Mouse (Mus musculus): ENCODE measurements around the gene Hhex.

Gene Hhex

DNA sequence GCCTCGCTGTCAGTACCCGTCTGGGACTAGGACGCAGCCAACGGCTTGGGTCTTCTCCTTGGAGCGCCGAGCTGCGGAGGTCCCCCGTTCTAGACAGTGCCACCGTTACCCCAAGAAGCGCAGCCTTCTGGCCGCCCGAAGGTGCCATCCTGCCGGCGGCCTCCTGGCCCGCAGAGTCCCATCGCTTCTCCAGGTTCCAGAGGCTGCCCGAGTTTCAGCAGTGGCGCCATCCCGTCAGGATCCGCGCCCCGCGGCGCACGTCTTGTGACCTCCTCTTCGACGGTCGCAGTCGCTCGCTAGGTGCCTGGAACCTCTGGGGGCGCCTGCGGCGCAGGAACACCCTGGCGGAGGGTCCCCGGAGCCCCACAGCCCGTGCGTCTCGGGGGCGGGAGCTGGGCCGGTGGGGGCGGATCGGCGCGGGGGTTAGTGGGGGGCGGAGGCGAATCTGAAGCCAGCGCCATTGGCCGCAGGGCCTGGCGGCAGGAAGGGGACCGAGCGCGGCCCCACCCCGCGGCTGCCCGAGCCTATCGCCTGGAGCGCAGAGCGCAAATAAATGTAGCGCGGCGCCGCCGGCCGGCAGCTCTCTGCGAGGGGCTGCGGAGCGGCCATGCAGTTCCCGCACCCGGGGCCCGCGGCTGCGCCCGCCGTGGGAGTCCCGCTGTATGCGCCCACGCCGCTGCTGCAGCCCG, at the start of gene Hhex:
Gene Hhex (plus strand): TSS at position 548 of the 689 bp plus-strand sequence.
- DNase-seq (ENCODE audit: low spot score): peak; percentile 56

- no peak for DNase-seq (ENCODE audit: low spot score)
Observed at GRCm38 (mm10) chr19:37386126-37386525, 48.5 kb upstream of the Hhex start.

GRCm38 (mm10) chr19:37391869-37392268, 42.7 kb upstream of the Hhex start:
- no peak for DNase-seq (ENCODE audit: low spot score)

DNA sequence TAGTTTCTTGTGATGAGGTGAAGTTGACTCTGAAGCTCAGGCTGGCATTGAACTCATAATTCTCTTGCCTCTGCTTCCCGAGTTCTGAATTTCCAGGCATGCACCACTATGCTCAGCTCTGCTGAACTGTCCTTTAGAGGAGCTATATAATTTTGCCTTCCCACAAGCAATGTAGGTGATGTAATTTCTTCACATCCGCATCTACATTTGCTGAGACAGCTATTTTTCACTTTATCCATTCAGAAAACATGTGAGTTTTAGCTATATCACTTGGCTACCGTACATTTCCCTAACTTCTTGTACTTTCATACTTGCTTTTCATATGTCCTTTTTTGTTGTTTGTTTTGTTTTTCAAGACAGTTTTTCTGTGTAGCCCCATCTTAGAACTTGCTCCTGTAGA, 38.3 kb upstream of the Hhex start:
- no peak for DNase-seq (ENCODE audit: low spot score)

DNA sequence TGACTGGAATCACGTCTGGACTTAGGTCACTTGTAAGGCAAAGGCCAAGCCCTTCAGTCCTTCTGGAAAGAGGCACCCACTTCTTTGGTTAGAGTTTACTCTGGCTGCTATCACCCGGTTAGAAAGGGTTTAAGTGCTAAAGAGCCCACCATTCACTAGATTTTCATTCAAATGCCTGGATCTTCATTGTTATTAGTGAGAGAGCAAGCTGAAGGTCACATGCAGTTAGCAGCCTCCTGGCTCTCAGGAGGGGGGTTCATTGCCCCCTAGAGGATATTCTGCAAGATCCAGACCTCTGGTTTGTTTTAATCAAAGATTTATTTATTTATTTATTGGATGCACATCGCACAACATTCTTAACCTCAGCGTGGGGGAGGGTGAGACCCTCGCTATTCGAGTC, 33.7 kb upstream of the Hhex start:
- DNase-seq (ENCODE audit: low spot score): no peak

DNA sequence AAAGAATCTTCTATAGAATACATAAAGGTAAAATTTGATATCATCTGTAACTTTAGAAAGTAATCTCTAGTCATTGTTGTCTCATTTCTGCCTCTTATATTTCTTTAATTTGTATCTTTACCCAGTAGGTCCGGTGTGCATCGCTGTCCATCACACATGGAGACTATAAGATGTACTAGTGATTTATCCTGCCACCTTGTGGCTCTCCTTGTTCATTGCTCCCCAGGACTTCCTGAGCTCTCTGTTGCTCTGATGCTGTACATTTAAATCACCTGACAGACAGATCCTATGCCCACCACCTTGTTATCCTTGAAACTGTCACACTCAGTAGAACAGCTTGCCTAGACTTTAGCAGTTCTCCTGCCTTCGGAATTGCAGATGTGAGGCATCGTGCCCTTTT, 16.3 kb upstream of the Hhex start:
- DNase-seq (ENCODE audit: low spot score): no peak

DNA sequence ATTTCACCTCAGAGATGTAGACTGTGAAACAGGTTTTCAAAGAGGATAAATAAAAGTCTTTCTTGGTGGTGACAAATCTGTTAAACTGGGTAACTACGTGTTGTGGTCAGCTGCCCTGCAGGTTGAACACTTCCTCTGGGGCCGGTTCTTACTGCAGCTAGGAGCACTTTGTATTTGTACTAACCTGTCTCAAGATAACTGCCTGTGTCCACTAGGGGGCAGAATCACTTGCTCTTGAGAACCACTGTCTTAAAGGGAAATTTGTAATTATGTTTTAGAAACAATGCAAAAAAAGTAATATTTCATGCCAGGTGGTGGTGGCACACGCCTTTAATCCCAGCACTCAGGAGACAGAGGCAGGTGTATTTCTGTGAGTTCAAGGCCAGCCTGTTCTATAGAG, 15.0 kb upstream of the Hhex start:
- DNase-seq (ENCODE audit: low spot score): no peak

DNA sequence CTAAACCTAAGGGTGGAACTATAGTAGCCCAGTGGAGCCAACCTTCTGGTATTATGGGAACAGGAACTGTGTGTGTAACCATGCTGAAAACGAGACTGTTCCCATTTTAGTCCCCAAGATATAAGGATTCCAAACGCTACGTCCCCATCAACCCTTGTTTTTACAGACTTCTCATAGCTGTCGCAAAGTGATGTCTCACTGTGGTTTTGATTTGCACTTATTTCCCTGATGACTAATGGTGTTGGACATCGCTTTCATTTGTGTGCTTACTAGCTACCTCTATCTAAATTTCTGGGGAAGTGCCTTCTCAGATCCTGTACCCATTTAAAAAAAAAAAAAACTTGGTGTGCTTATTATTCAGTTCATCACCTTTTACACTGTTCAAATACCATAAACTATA, 6.0 kb upstream of the Hhex start:
- DNase-seq (ENCODE audit: low spot score): no peak

- no peak for DNase-seq (ENCODE audit: low spot score)
Observed at GRCm38 (mm10) chr19:37431139-37431756, 3.4 kb upstream of the Hhex start.

GRCm38 (mm10) chr19:37432868-37433570, 1.6 kb upstream of the Hhex start:
- no peak for DNase-seq (ENCODE audit: low spot score)

DNA sequence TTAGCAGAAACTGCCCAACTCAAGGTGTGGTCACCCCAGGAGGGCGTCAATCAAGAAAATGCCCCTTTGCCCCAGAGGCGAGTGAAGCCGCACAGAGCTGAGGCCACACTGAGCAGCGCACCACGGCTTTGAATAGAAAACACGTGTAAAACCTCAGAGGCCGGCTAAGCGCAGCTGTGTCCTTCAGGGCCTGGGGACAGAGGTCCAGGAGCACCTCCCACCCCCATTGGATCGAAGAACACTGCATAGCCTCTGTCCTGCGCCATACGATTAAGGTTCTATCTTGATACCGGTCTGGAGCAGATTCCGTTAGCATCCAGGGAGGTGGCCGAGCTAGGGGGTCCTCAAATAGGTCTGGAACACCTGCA, 731 bp upstream of the Hhex start:
- no peak for DNase-seq (ENCODE audit: low spot score)

DNA sequence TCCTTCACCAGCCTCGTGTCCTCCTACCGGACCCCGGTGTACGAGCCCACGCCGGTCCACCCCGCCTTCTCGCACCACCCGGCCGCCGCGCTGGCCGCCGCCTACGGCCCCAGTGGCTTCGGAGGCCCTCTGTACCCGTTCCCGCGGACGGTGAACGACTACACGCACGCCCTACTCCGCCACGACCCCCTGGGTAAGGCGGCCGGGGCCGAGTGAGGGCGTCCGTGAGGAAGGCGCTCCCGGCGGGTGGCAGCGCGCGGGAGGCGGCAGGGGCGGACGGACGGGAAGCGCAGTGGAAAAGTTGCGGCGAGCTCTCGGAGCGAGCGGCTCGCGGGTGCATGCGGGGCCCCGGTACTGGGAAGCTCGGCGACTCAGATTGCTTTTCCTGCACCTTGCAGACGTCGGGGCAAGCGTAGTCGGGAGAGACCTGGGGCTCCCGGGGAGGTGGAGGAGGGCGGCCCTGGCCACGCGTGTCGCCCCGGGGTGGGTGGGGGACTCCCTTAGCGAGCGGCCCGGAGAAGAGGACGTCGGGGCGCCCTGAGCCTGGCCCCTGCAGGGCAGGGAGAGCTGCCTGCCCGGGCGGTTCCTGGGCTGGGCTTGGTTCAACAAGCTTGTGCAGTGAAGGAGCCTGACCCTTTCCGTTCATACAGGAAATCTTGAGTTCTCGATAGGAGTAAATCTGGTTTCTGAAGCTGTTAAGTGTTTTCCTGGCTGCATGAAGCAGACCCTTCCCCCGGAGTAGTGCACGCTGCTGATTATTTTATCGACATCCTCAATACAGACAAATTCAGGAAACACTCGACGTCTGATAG, 637 bp downstream of the Hhex start:
- no peak for DNase-seq (ENCODE audit: low spot score)

GRCm38 (mm10) chr19:37435853-37436174, 1.2 kb downstream of the Hhex start:
- DNase-seq (ENCODE audit: low spot score): no peak

- DNase-seq (ENCODE audit: low spot score): no peak
Observed at GRCm38 (mm10) chr19:37436514-37437288, 2.1 kb downstream of the Hhex start.

GRCm38 (mm10) chr19:37437289-37437606, 2.6 kb downstream of the Hhex start:
- DNase-seq (ENCODE audit: low spot score): no peak

DNA sequence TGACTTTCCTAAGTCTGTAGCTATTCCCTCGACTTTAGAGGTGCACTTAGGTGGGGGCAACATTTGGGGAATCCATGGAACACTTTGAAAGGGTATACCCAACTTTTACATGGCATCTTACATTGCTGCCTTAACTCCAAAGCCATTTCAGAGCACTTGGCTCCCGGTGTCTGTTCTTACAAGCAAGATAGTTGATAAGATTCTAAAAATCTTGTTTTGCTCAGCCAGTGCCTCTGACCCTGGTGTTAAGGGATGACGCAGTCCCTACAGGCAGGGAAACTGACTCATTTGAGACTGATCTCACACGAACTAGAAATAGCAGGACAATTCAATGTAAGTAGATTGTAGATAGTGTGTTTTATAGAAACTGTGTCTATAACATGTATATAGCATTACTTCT, 5.6 kb downstream of the Hhex start:
- DNase-seq (ENCODE audit: low spot score): no peak

DNA sequence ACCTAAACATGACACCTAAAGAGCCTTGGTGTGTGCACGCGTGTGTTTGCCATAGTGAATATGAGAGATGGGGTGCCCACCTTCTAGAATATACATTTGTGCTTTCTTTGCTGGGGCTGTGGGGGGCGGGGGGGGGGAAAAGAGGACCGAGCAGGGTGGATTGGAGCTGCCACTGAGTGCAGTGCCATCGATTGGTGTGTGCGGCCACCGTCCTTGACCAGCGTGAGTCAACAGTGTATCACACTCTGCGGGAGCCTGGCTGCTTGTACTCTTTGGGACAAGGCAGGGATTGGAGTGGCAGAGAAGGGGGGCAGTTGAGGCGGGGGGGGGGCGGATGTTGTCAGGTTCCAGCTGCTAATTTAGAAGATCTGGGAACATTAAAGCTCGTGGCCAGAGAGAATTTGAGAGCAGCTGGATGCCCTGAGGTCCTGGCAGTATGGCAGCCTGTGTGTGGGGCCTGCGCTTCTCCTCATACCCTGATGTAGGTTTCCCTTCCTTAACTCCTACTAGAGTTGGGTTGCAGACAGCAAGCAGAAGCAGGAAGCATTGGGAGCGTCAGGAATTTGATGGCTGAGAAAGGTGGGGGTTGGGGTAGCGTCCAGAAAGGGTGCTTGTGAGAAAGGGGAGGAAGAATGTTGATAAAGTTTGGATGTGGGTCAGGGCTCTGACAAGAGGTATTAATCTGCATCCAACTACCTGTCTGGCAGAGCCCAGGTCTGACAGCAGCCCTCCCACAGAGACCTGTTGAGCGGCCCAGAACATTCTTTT, 6.3 kb downstream of the Hhex start:
- DNase-seq (ENCODE audit: low spot score): no peak

- no peak for DNase-seq (ENCODE audit: low spot score)
Observed at GRCm38 (mm10) chr19:37442524-37443286, 8.1 kb downstream of the Hhex start.

- no peak for DNase-seq (ENCODE audit: low spot score)
Observed at GRCm38 (mm10) chr19:37443631-37444140, 9.1 kb downstream of the Hhex start.

GRCm38 (mm10) chr19:37448212-37448611, 13.6 kb downstream of the Hhex start:
- no peak for DNase-seq (ENCODE audit: low spot score)
